Mouse (Mus musculus): ENCODE measurements at regions not wholly inside any gene's neighbourhood (a gene's known extent, or its start where the extent isn't known, plus 50 kb on each side); places are given as distances from the start of the nearest gene placed in this dataset.

DNA sequence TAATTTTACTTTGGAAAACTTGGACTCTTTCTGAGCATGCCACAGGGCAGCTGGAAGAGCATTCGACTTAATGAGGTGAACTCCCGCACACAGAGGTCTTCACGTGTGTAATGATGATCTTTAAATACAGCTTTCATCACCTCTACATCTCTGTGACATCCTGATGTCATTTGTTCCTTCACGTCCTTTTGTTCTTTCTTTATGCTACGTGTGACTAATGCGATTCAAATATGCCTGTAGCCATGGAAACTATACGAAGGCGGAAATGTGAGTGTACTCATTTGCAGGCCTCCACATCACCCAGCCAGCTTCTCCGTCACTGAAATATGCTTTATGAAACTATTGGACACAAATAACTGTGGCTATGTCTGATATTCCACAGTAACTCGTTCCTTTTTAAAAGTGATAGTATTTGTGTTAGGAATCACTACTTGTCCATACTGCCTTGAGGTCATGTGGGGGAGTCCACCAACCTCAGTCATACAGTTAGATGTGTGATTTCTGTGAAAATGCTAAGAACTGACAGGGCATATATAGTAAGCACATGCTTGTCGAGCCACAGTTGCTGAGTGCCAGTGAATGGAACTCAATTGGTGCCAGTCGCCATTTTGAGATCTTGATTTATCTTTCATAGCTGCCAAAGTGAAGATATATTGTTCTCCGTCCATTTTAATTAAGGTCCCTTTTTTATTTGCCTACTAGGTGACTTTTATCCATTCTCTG, 145.9 kb downstream of the Plk2 start:
- H3K36me3 ChIP-seq (ENCODE audit: control insufficient read depth, insufficient read depth, low read length, poor library complexity, severe bottlenecking), result no peaks in the 10 kb centered on the region
- no peak for TF ChIP-seq MAFK (IDR thresholded peaks at IDR 0.05; ENCODE audit: insufficient read depth, low read depth, low read length)
- TF ChIP-seq CHD2 (IDR thresholded peaks at IDR 0.05; ENCODE audit: low read depth, low read length), result no peak
- TF ChIP-seq ZNF384 (IDR thresholded peaks at IDR 0.05; ENCODE audit: low read depth, low read length), result no peak
- TF ChIP-seq HCFC1 (IDR thresholded peaks at IDR 0.05; ENCODE audit: borderline replicate concordance, insufficient read depth, low read length), result no peak
- TF ChIP-seq ZC3H11A (IDR thresholded peaks at IDR 0.05; ENCODE audit: borderline replicate concordance, low read depth, low read length), result no peak
- no peak for DNase-seq (ENCODE audit: low read depth, low spot score)
- H3K27ac ChIP-seq (ENCODE audit: insufficient read depth, low read depth, low read length, poor library complexity, severe bottlenecking), result no peak overlapping the region
- no peaks in the 10 kb centered on the region for H3K9me3 ChIP-seq (ENCODE audit: control insufficient read depth, insufficient read depth, low read depth, low read length)
- no peak overlapping the region for H3K9ac ChIP-seq (ENCODE audit: insufficient read depth, low read depth, low read length, poor library complexity, severe bottlenecking)
- in situ Hi-C loops (cut with MboI; ENCODE audit: low sequenced_read_pairs in 2 of 2, unreplicated experiment in 2 of 2), result no loop called here
- no peak overlapping the region for H3K4me3 ChIP-seq (ENCODE audit: insufficient read depth in 1 of 2, low read depth in 1 of 2, low read length in 2 of 2, poor library complexity in 1 of 2, severe bottlenecking in 1 of 2)
- no peaks in the 10 kb centered on the region for H3K4me1 ChIP-seq (ENCODE audit: control insufficient read depth in 2 of 2, insufficient read depth in 2 of 2, low read length in 2 of 2, poor library complexity in 1 of 2)

GRCm38 (mm10) chr13:110541288-110542148, 146.7 kb downstream of the Plk2 start:
- TF ChIP-seq ZC3H11A (IDR thresholded peaks at IDR 0.05; ENCODE audit: borderline replicate concordance, low read depth, low read length) (no peak), MAFK (IDR thresholded peaks at IDR 0.05; ENCODE audit: insufficient read depth, low read depth, low read length) (no peak), CHD2 (IDR thresholded peaks at IDR 0.05; ENCODE audit: low read depth, low read length) (no peak), ZNF384 (IDR thresholded peaks at IDR 0.05; ENCODE audit: low read depth, low read length) (no peak), HCFC1 (IDR thresholded peaks at IDR 0.05; ENCODE audit: borderline replicate concordance, insufficient read depth, low read length) (no peak)
- DNase-seq (ENCODE audit: low read depth, low spot score), result no peak
- Histone ChIP-seq H3K36me3 (ENCODE audit: control insufficient read depth, insufficient read depth, low read length, poor library complexity, severe bottlenecking) (no peaks in the 10 kb centered on the region), H3K4me1 (ENCODE audit: control insufficient read depth in 2 of 2, insufficient read depth in 2 of 2, low read length in 2 of 2, poor library complexity in 1 of 2) (no peaks in the 10 kb centered on the region), H3K9me3 (ENCODE audit: control insufficient read depth, insufficient read depth, low read depth, low read length) (no peaks in the 10 kb centered on the region), H3K9ac (ENCODE audit: insufficient read depth, low read depth, low read length, poor library complexity, severe bottlenecking) (no peak overlapping the region), H3K4me3 (ENCODE audit: insufficient read depth in 1 of 2, low read depth in 1 of 2, low read length in 2 of 2, poor library complexity in 1 of 2, severe bottlenecking in 1 of 2) (no peak overlapping the region), H3K27ac (ENCODE audit: insufficient read depth, low read depth, low read length, poor library complexity, severe bottlenecking) (no peak overlapping the region)
- in situ Hi-C loops (cut with MboI; ENCODE audit: low sequenced_read_pairs in 2 of 2, unreplicated experiment in 2 of 2), result no loop called here

DNA sequence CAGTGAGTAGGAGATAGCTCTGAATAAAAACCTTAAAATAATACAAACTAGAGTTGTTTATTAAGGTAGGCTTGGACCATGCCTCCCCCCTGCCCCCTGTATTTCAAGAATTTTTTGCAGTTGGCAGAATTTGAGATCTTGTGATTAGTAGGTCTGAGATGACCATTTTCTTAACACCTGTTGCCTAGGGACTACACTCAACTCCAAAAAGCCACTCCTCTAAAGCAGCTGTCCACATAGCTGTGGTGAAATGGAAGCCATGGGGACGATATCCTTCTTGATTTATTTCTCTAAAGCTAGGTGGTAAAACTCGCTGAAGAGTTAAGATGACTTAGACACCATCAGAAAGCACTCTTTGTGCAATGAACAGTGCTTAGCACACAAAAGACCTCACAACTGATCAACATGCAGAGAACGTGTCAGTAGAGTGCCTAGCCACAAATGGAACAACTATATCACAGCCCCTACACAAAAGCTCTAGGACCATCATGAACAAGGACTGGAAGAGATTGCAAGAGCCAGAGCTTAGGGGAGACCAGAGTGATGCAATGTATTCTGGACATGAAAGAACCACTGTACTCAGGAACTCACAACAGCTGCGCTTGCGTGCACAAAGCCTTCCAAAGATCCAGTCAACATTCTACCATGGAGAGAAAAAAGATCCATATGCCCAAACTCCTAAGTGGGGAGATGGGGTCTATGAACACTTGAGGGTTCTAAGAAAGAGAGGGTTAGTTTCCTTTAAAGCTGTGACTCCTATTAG, 147.6 kb downstream of the Plk2 start:
- in situ Hi-C loops (cut with MboI; ENCODE audit: low sequenced_read_pairs in 2 of 2, unreplicated experiment in 2 of 2), result no loop called here
- no peak overlapping the region for H3K27ac ChIP-seq (ENCODE audit: insufficient read depth, low read depth, low read length, poor library complexity, severe bottlenecking)
- H3K9ac ChIP-seq (ENCODE audit: insufficient read depth, low read depth, low read length, poor library complexity, severe bottlenecking), result no peak overlapping the region
- no peaks in the 10 kb centered on the region for H3K9me3 ChIP-seq (ENCODE audit: control insufficient read depth, insufficient read depth, low read depth, low read length)
- H3K4me1 ChIP-seq (ENCODE audit: control insufficient read depth in 2 of 2, insufficient read depth in 2 of 2, low read length in 2 of 2, poor library complexity in 1 of 2), result no peaks in the 10 kb centered on the region
- no peaks in the 10 kb centered on the region for H3K36me3 ChIP-seq (ENCODE audit: control insufficient read depth, insufficient read depth, low read length, poor library complexity, severe bottlenecking)
- no peak overlapping the region for H3K4me3 ChIP-seq (ENCODE audit: insufficient read depth in 1 of 2, low read depth in 1 of 2, low read length in 2 of 2, poor library complexity in 1 of 2, severe bottlenecking in 1 of 2)
- no peak for TF ChIP-seq CHD2 (IDR thresholded peaks at IDR 0.05; ENCODE audit: low read depth, low read length)
- TF ChIP-seq ZNF384 (IDR thresholded peaks at IDR 0.05; ENCODE audit: low read depth, low read length), result no peak
- no peak for TF ChIP-seq HCFC1 (IDR thresholded peaks at IDR 0.05; ENCODE audit: borderline replicate concordance, insufficient read depth, low read length)
- no peak for TF ChIP-seq MAFK (IDR thresholded peaks at IDR 0.05; ENCODE audit: insufficient read depth, low read depth, low read length)
- no peak for TF ChIP-seq ZC3H11A (IDR thresholded peaks at IDR 0.05; ENCODE audit: borderline replicate concordance, low read depth, low read length)
- DNase-seq (ENCODE audit: low read depth, low spot score), result no peak

GRCm38 (mm10) chr13:110545454-110545853, 150.6 kb downstream of the Plk2 start:
- in situ Hi-C loops (cut with MboI; ENCODE audit: low sequenced_read_pairs in 2 of 2, unreplicated experiment in 2 of 2), result no loop called here
- H3K9ac ChIP-seq (ENCODE audit: insufficient read depth, low read depth, low read length, poor library complexity, severe bottlenecking), result no peak overlapping the region
- no peaks in the 10 kb centered on the region for H3K4me1 ChIP-seq (ENCODE audit: control insufficient read depth in 2 of 2, insufficient read depth in 2 of 2, low read length in 2 of 2, poor library complexity in 1 of 2)
- H3K27ac ChIP-seq (ENCODE audit: insufficient read depth, low read depth, low read length, poor library complexity, severe bottlenecking), result no peak overlapping the region
- no peaks in the 10 kb centered on the region for H3K9me3 ChIP-seq (ENCODE audit: control insufficient read depth, insufficient read depth, low read depth, low read length)
- H3K36me3 ChIP-seq (ENCODE audit: control insufficient read depth, insufficient read depth, low read length, poor library complexity, severe bottlenecking), result no peaks in the 10 kb centered on the region
- DNase-seq (ENCODE audit: low read depth, low spot score), result no peak
- TF ChIP-seq HCFC1 (IDR thresholded peaks at IDR 0.05; ENCODE audit: borderline replicate concordance, insufficient read depth, low read length) (no peak), MAFK (IDR thresholded peaks at IDR 0.05; ENCODE audit: insufficient read depth, low read depth, low read length) (no peak), CHD2 (IDR thresholded peaks at IDR 0.05; ENCODE audit: low read depth, low read length) (no peak), ZC3H11A (IDR thresholded peaks at IDR 0.05; ENCODE audit: borderline replicate concordance, low read depth, low read length) (no peak), ZNF384 (IDR thresholded peaks at IDR 0.05; ENCODE audit: low read depth, low read length) (no peak)
- no peak overlapping the region for H3K4me3 ChIP-seq (ENCODE audit: insufficient read depth in 1 of 2, low read depth in 1 of 2, low read length in 2 of 2, poor library complexity in 1 of 2, severe bottlenecking in 1 of 2)

All from ES-E14 (cell line).